Mouse (Mus musculus) lung, postnatal 25 days (tissue): Measurements from ENCODE around the gene Csrp2.
A peak's percentile ranks its signal among the peaks of the same experiment; 100 is the strongest.

ENCODE experiments used
- DNase-seq: peaks from one replicate; pipeline ENCODE4 v3.0.0; 2022; ENCODE audit warnings: low spot score

Csrp2 gene

DNA sequence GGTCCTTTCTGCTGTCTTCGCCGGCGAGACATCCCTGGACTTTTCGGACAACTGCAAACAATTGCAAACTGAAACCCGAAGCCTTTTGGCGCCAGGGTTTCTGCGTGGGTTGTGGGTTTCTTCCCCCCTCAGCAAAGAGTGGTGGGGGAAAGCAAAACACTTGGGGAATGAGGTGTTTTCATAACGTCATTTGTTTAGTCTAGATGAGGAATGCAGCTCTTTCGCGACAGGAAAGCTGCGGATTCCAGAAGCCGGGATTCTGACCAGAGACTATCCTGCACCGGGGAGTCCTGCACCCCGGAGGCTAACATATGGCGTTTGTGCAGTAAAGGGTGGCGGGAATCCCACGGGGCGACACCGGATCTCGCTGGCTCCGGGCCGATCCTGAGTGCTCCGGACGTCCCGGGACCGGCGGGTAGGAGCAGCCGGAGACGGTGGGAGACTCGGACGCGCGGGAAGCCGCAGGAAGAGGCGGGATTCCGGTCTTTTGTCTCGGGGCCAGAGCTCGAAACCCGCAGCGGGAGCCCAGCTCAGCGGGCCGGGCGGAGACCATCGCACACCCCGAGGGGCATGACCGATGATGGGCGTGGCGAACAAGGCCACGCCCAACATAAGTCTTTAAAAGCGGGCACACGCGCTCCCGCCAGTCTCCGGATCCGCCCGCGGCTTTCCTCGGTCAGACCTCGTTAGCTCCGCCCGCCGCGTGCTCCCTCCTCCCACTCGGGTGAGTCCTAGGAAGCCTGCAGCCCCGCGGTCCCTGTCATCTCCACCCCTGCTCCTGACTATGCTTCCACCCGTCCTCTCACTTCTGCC lies at the start of gene Csrp2:
Gene Csrp2, plus strand, starts transcription at position 259 of the 813 bp plus-strand sequence.
- peak; percentile 92 for DNase-seq

DNA sequence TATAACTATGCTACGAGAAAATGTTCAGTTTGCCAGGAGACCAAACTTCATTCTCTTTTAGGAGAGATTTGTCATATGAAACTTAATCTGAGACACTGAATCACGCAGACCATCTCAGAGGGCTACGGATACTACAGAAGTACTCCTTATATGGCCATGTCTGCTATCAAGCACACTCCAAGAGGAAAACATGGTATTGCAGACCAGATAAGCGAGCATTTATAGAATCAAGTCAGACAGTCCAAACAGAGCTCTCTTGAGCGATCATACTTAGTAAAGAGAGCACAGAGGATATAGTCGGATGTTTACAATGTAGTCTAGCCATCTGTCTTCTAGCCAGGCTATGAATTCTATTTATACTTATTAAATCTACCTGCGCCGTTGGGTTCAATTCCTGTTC lies 44.7 kb upstream of the Csrp2 start:
- DNase-seq = no peak

DNA sequence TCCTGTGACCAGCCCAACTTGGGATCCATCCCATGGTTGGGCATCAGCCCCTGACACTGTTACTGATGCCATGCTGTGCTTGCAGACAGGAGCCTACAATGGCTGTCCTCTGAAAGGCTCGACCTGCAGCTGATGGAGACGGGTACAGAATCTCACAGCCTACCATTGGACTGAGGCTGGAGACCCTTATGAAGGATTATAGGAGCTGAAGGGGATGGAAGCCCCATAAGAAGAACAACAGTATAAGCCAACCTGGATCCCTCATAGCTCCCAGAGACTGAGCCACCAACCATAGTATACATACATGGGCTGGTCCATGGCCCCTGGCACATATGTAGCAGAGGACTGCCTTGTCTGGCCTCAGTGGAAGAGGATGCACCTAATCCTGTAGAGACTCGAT lies 42.6 kb upstream of the Csrp2 start:
- DNase-seq = no peak

DNA sequence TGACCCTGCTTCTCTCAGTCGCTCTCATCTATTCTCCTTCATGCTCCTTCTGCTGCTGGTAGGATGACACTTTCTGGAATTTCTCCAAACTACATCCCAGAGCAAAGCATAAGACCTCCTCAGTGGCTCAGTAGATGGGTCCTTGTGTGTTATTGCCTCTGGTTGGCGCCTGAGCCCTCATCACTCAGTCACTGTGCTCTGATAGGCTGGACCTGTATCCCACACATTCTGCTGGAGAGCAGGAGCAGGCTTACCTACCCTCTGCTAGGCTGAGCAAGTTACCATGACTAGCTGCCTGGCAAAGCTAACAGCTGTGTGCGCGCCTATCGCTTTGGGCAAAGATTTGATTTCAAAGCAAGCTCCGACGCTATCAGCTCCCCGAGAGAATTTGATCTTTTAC lies 41.7 kb upstream of the Csrp2 start:
- no peak for DNase-seq

DNA sequence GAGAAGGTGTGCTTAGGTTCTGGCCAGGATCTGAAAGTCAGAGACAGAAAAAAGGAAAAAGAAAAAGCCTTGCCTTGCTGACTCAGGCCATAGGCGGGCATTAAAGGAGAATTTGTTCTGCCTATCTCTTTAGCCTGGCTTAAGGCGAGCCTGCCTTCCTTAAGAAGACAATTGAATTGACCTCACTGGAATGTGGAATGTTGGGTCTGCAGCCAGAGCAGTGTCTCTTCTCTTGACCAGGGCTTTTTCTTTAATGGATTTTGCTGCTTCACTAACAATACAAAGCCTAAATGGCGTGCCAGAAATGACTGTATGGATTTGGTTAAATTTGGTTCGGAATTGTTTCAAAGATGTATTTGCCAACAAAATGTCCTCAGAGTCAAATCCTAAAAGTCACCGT lies 40.9 kb upstream of the Csrp2 start:
- no peak for DNase-seq

DNA sequence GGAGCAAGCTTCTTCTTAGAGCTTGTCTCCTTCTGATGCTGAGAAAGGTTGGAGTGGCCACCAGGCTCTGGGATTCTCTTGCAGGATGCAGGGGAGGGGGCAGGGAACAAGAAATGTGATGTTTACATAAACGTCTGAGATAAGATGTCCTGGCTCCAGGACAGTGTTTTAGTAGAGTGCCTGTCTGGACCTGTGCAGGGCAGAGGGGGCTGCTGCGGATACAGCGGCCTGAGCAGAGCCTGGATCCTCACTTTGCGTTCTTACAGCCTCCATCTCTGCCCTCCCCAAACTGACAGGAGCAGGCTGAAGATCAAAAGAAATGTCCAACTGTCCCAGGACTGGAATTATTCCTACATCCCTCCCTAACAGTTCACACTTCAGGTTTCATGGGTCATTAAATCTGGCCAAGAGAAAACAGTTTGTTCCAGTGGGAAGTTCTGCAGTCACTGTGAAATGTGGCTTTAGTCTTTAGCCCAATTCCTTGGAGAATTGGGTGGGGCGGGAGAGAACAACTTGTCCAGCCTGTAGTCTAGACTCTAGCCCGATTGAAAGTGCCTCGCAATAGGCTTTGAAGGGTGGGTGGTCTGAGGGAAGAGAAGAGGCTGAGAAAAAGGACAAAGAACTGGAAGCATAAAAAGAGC lies 40.0 kb upstream of the Csrp2 start:
- peak; percentile 50 for DNase-seq

DNA sequence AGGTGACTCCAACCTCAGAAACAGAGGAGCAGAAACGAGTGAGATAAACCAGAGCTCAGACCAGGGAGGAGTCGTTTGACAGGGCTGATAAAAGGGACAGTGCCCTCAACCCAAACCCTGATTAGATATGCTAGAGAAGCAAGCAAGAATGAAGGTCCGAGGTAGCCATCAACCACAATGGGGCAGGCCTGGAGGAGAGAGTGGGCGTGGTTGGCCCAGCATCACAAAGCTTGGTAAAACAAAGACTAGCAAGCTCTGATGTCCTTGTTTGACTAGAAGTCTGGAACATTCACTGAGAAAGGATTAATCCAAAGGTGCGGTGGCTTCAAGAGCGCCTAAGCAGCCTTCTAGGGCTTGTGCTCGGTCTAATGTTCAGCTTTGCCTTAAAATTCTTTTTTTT lies 38.2 kb upstream of the Csrp2 start:
- DNase-seq = no peak

DNA sequence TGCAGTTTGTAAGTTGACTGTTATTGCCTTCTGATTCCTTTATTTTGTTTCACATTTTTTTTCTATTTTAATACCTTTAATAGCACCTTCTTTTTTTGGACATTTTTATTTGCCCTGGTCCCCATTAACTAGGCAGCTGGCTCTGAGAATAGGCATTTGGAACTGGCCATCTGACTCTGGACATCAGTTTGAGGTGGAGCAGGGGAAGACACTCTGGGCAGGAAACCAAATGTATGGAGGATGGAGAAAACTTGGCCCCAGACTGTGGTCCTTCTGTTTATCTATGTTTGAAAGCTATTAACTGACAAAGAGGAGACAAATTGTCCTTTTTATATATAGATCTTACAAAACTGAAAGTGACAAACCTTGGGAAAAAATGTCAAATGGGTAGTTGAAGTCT lies 36.9 kb upstream of the Csrp2 start:
- DNase-seq = no peak

DNA sequence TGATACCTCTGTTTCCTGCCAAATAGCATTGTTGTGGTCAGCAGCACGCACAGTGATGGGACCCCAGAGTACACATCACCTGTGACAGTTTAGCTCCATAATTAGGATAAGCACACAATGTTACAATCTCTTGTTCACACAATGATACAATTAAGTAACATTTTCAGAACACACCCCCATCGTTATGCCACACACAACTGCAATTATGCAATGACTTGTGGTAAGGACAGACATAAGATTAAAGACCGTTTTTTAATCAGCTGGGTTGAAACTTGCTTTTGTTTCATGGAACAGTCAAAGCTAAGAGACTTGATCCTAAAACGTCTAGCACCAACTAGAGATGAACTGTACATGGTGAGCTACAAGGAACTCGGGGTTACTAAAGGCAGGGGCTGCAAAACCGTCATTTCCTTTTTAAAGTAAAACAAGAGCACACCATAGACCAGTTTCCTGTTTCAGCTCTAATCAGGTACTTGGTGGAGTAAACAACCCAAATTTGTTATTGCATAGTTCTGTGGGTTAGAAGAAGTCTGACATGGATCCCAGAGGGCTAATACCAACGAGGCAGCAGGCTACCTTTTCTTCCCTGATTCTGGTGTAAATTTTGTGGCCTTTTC lies 28.8 kb upstream of the Csrp2 start:
- peak; percentile 28 for DNase-seq

DNA sequence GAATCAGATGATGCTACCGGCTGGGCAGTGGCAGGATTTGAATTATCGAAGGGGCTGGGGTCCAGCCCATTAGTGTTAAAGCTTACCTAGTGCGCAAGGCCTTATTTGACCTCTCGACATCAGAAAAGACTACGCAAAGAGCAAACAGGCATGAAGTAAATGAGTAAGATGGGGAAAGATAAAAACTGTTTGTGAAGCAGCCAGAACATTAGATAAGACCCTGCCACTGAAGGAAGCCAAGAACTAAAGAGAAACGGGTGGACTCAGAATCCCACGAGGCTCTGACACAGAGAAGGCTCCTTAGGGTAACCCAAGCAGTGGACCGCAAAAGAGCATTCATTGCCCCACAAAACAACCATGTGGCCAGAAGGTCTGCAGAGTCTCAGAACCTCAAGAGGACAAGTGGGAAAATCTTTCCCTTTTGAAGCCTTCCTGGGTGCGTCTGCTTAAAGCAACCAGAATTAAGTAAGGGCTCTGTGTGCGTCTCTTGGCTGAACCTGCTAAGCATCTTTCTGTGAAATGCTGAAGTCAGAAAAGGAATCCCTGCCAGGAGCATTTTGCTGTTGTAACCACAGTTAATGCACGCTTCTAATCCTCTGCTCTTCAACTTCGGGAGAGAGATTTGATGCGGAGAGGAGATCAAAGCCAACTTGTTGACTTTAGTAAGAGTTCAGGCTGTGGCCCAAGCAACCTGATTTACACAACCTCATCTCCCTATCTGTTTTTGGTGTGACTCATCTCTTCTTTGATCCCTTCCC lies 19.7 kb upstream of the Csrp2 start:
- no peak for DNase-seq

DNA sequence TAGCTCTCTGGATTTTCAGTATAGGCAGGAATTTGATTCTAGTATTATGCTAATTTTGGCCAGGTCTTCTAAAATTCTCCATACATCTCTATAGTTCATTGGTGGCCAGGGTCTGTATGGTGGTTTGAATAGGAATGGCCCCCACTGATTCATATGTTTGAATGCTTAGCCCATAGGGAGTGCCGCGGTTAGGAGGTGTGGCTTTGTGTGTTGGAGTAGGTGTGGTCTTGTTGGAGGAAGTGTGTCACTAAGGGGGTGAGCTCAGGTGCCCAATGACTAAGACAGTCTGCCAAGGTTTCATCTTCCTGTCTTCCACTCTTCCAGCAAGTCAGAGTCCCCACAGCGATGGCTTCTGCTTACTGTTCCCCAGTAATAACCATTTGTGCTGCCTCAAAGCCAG lies 15.7 kb upstream of the Csrp2 start:
- no peak for DNase-seq

DNA sequence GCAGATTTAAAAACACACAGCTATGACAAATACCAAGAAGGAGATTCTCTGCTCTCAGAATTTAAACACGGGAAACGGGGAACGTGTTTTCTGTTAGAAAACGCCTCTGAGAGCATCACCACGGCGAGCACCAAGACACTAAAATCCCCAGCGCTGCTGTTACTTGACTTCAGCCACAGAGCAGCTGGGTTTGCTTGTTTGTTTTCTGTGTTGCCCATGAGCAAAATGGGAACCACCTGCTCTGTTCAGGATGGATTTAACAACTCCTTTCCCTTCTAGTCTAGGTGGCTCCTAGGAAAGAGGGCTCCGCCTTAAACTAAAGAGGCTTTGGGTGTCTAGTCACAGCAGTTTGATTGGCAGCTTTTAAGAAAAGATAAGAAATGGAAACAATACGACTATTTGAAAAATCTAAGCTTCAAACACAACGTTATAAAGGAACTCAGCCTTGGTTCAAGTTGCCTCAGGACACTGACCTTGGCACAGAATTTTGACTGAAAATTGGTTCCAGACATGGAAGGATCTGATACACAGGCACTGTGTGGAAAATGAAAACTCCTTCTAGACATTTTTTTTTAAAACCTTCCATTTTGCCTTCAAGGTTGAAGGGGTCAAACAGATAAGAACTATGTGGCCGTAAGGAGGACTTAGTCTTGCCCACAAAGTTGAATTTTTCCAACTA lies 2.8 kb upstream of the Csrp2 start:
- no peak for DNase-seq

DNA sequence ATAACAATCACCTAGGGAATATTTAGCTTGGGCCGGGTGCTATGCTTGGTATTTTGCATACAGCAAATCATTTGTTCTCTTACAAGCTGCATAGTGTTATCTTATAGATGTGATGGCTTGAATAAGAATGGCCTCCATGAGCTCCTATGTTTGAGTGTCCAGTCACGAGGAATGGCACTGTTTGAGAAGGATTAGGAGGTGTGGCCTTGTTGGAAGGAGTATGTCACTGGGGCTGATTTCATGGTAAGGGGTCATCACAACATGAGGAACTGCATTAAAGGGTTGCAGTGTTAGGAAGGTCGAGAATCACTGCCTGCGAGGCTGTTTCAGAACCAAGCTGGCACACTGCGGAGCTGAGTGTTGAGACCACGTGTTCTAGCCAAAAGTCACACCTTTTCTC lies 2.1 kb upstream of the Csrp2 start:
- DNase-seq = no peak

DNA sequence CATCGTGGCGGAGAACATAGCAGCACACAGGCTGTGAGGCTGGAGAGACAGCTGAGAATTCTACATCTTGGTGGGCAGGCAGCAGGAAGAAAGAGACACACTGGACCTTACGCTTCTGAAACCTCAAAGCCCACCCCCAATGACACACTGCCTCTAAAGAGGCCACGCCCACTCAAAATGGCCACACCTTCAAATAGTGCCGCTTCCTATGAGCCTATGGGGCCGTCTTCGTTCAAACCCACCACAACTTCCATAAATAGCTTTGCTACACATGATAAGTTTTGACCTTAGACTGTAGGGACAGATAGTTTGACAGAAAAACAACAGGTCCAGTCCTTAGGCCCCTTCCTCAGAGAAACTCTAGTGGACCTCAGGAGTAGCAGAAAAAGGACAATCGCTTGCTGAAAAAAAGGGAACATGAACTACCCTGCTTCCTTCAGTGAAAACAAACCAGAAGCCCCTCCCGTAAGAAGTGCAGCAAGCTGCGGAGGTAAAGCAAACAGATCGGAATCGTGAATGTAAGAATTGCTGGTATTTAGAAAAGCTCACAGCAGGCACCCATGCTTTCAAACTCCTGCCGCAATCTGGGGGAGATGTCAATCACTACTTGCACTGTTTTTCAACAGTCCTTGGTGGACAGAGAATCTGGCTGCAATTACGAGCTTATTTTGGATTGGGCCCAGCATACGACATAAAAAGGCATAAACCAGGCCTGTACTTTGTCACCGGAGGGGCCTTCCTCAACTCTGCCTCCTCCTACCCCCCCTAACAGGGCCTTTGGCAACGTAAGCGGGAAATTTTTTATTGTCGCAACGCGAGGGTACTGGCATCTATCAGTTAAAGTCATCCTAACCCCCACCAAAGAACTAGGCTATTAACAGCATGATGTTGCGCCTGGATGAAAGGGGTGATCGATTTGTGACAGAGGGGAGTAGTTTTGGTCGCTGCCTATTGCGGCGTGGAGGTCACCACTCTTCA lies 886 bp upstream of the Csrp2 start:
- DNase-seq = no peak

DNA sequence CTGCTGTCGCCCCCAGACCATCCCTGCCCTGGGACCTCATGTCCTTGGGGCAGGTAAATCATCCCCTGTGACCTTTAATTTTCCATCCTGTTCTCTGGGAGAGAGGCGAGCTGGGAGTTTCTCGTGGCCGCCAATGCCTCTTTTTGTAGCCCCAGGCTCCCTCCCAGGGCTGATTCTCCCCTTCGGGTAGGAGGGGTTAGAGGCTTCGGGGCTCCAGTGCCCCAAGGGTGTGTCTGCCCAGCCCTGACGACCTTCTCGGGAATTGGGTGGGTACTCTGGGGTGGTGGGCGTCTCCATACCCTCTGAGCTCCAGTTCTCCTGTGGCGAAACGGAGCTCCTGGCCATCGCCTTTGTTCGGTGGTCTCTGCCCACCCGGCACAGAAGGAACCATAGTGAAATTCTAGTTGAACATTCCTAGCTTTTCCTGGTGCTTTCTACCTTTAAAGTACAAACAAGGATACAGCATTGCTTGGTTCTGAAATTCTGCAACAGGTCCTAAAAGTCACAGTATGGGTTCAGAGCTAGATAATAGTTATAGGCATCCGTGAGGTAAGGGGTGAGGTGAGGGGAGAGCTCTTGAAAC lies 870 bp downstream of the Csrp2 start:
- DNase-seq = no peak

DNA sequence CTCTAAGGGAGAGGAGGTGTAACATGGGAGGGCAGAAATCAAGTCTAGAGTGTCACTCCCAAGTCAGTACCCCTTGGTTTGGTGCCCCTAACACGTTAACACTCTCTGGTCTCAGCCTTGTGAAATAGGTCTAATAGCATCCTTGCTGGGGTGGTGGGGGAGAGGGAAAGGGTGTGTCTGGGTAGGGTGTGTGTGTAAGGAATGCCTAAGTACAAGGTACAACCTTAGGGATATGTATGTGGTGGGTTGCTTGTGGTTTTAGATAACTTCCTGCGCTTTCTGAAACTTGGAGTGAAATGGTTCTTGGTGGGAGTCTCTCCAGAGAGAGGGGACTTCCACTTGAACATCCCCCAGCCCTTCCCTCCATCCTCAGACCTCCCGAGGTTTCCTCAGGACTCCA lies 2.3 kb downstream of the Csrp2 start:
- DNase-seq = no peak

DNA sequence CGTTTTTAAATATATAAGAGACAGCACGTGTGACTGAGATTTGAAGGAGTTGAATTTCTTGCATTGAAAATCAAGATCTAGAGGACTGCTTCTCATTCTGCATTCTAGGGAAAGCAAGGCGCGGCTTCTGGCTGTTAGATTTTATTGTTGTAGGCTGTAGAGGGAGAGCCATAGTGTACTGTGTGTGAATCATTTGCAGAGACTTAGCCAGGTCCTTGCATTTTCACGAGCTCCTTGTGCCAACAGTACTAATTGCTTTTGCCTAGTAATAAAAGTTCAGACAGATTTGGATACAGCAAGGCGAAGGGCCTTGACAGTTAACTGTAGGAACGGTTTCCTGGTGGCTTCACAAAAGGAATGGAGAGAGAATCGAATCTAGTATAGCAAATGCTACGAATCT lies 3.0 kb downstream of the Csrp2 start:
- no peak for DNase-seq

DNA sequence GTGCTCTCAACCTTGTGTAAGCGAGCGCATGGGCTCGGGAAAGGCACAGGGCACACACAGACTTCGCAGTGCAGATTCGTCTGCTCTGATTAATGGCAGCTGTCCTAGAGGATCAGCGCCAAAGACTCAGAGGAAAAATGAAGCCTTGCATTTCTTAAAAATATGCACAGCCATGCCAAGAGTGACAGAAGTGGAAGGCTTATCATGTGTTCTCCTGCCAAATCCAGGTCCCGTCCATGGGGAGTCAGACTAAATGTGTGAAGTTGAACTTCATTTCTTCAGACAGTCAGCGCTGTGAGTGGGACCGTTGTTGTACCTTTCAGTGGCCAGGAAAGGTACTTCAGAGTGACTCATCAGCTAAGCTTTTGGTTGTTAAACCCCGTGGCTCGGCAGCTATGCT lies 7.9 kb downstream of the Csrp2 start:
- DNase-seq = peak; percentile 15

DNA sequence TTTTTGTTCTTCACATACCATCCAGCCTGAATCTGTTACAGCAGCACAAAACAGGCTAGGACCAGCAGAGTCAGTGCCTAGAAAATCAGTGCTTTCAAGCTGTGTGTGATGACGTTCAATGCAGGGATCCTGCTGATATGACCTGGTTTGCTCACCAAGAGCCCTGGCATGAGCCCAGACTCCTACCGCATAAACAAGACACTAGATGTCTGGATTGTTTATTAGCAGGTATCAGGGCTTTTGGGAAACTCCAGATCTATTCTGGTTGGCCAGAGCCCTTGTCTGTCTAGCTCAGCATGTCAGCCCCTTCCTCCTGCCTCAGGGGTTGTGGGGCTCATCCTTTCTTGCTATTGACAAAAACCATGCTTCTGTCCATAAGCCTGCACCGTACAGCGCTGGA lies 10.2 kb downstream of the Csrp2 start:
- DNase-seq = no peak

DNA sequence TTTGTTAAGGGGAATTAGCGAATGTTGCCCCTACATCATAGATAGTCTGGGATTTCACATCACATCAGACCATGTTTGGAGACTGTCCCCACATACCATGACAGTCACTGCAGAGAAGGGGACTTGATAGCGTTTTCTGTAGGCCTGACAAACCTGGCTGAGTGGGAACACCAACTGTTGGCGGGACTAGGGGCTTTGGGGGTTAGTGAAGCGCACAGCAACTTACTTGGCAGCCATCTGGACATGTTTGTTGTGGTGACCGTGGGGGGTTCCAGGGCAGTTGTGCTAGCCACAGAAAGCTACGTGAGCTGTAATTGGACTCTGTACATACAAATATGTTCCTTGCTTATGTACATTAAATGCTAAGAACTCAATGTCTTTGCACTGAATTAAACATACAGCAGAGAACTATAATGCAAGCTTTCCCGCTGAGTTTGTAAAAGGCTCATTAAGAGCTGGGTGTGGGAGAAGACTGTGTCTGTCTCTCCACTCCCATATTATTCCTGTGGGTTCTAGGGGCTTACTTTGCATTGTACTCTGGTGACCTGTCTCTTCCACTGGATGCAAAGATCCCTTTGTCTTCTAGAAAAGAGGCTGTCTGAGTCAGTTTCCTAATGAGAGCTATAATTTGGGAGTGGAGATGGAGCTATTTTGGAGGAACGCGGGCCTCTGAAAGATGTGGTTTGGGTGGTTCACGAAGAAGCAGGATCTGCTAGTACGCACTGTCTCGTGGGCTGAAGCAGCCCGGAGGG lies 11.7 kb downstream of the Csrp2 start:
- DNase-seq = no peak
